Mouse (Mus musculus) Patski (cell line): Measurements from ENCODE around the gene Uhrf1bp1l. TPM values are rescaled to one million over a fixed set of nuclear protein-coding genes. Genes with fewer than 3 reads are reported as not detected.

Experiments used
- ATAC-seq: fragments of 100-300 bp; one replicate; pipeline ENCODE4 v1.8.0; 2021
- CTCF ChIA-PET: fragments of 350-600 bp; sonication (Branson Sonifier 250); formaldehyde crosslinking; loops from one replicate; lab custom pipeline; 2022; ENCODE audit warnings: inconsistent platforms; lab: Charles Lee
- POLR2A ChIA-PET: fragments of 350-600 bp; sonication (Branson Sonifier 250); formaldehyde crosslinking; loops from one replicate; lab custom pipeline; 2022; ENCODE audit warnings: antibody characterized with exemption, inconsistent platforms; lab: Charles Lee
- DNase-seq: peaks from one replicate; pipeline ENCODE4 v3.0.0-alpha.2; 2011; ENCODE audit warnings: low read depth, low spot score
- H3K27me3 ChIP-seq: fragments of 371-371 bp; one replicate; pipeline ENCODE4 v1.5.1; 2021
- CTCF ChIP-seq: fragments of 100-300 bp; IDR thresholded peaks from one replicate; pipeline ENCODE4 v1.5.1; 2021
- in situ Hi-C: fragments of 300-500 bp; cut with MboI; formaldehyde crosslinking; loops from 3 replicates; pipeline ENCODE4 v1.11.1; 2018; ENCODE audit warnings: low pct_unique_long_range_greater_than_20kb, mixed read lengths
- polyA plus RNA-seq: library from polyadenylated mRNA; unstranded; gene quantifications from one replicate; pipeline ENCODE4 v1.2.3, GENCODE M21; 2021

Gene Uhrf1bp1l
- polyA plus RNA-seq, 1 experiment from 2014 or later = 62.8 TPM

- in situ Hi-C loops = no loop called here
- no peaks in the 10 kb centered on the region for H3K27me3 ChIP-seq
- ATAC-seq = no peak
- no peak for DNase-seq
- TF ChIP-seq CTCF = no peak
- ChIA-PET CTCF (no interaction called here), POLR2A (no interaction called here)
These were observed 82.1 kb downstream of the Uhrf1bp1l start for GRCm38 (mm10) chr10:89826896-89827295.

- DNase-seq (no peak), ATAC-seq (no peak)
- in situ Hi-C loops = no loop called here
- TF ChIP-seq CTCF = no peak
- CTCF ChIA-PET = no interaction called here
- POLR2A ChIA-PET = no interaction called here
- H3K27me3 ChIP-seq = no peaks in the 10 kb centered on the region
These were observed 87.5 kb downstream of the Uhrf1bp1l start for GRCm38 (mm10) chr10:89832334-89832733.

- no peaks in the 10 kb centered on the region for H3K27me3 ChIP-seq
- in situ Hi-C loops = no loop called here
- POLR2A ChIA-PET = no interaction called here
- no peak for ATAC-seq
- no peak for DNase-seq
- CTCF ChIA-PET = no interaction called here
- TF ChIP-seq CTCF = no peak
These were observed 88.4 kb downstream of the Uhrf1bp1l start for GRCm38 (mm10) chr10:89833166-89833565.

GRCm38 (mm10) chr10:89837476-89837875 lies 92.7 kb downstream of the Uhrf1bp1l start:
- no peak for ATAC-seq
- ChIA-PET POLR2A (no interaction called here), CTCF (interaction anchor here (0.8 to 1.3 kb wide), 2 partner anchors 10 to 47 kb away, joined by 3 to 4 read pairs; no protein-coding TSS in a partner anchor)
- DNase-seq = no peak
- H3K27me3 ChIP-seq = peaks cover 4% of the 10 kb centered on the region
- TF ChIP-seq CTCF = peak; percentile 43
- in situ Hi-C loops = no loop called here

GRCm38 (mm10) chr10:89838834-89839233 lies 94.0 kb downstream of the Uhrf1bp1l start:
- CTCF ChIA-PET = no interaction called here
- in situ Hi-C loops = no loop called here
- no peak for TF ChIP-seq CTCF
- peaks cover 4% of the 10 kb centered on the region for H3K27me3 ChIP-seq
- no peak for ATAC-seq
- POLR2A ChIA-PET = no interaction called here
- no peak for DNase-seq

GRCm38 (mm10) chr10:89850951-89851350 lies 106.2 kb downstream of the Uhrf1bp1l start:
- in situ Hi-C loops = no loop called here
- ATAC-seq = no peak
- peaks cover 3% of the 10 kb centered on the region for H3K27me3 ChIP-seq
- ChIA-PET POLR2A (no interaction called here), CTCF (interaction anchor here (1.4 kb wide), 1 partner anchor 14 kb away, joined by 3 read pairs; no protein-coding TSS in a partner anchor)
- DNase-seq = no peak
- TF ChIP-seq CTCF = no peak

GRCm38 (mm10) chr10:89855251-89855875 lies 110.6 kb downstream of the Uhrf1bp1l start:
- TF ChIP-seq CTCF = no peak
- DNase-seq = no peak
- in situ Hi-C loops = no loop called here
- H3K27me3 ChIP-seq = peaks cover 3% of the 10 kb centered on the region
- POLR2A ChIA-PET = no interaction called here
- CTCF ChIA-PET = no interaction called here
- no peak for ATAC-seq

- TF ChIP-seq CTCF = no peak
- in situ Hi-C loops = no loop called here
- ChIA-PET POLR2A (no interaction called here), CTCF (no interaction called here)
- H3K27me3 ChIP-seq = peaks cover 4% of the 10 kb centered on the region
- DNase-seq = no peak
- ATAC-seq = no peak
These were observed 111.5 kb downstream of the Uhrf1bp1l start for GRCm38 (mm10) chr10:89856286-89856685.

- ATAC-seq (no peak), DNase-seq (no peak)
- TF ChIP-seq CTCF = no peak
- peaks cover 24% of the 10 kb centered on the region for H3K27me3 ChIP-seq
- in situ Hi-C loops = no loop called here
- ChIA-PET POLR2A (no interaction called here), CTCF (interaction anchor here (1.3 kb wide), 1 partner anchor 12 kb away, joined by 3 read pairs; no protein-coding TSS in a partner anchor)
These were observed 123.4 kb downstream of the Uhrf1bp1l start for GRCm38 (mm10) chr10:89868211-89868610.

GRCm38 (mm10) chr10:89868836-89869235 lies 124.0 kb downstream of the Uhrf1bp1l start:
- H3K27me3 ChIP-seq = peaks cover 30% of the 10 kb centered on the region
- no peak for ATAC-seq
- ChIA-PET POLR2A (no interaction called here), CTCF (interaction anchor here (1.3 kb wide), 1 partner anchor 12 kb away, joined by 3 read pairs; no protein-coding TSS in a partner anchor)
- no peak for TF ChIP-seq CTCF
- in situ Hi-C loops = no loop called here
- no peak for DNase-seq

Other genes with a start within 250 kb of the Uhrf1bp1l start
- gene Nr1h4, start 211.4 kb upstream of the Uhrf1bp1l start, polyA plus RNA-seq = 1.3 TPM
- 0.06 TPM for gene Slc17a8, start 123.7 kb upstream of the Uhrf1bp1l start, polyA plus RNA-seq
- 40.2 TPM for gene Scyl2, start 58.7 kb upstream of the Uhrf1bp1l start, polyA plus RNA-seq
- gene Actr6, start 12.7 kb upstream of the Uhrf1bp1l start, polyA plus RNA-seq = 16.8 TPM
- gene Anks1b, start 128.5 kb downstream of the Uhrf1bp1l start, polyA plus RNA-seq = 0.01 TPM